Mouse (Mus musculus) small intestine, adult 2 months (tissue): ENCODE data around the gene Thoc5. TPM values are rescaled to one million over a fixed set of nuclear protein-coding genes. Genes with fewer than 3 reads are reported as not detected.

Experiments
- H3K27ac ChIP-seq: fragments of 200-500 bp; 2 replicates; pipeline ENCODE4 v1.5.1; 2012; ENCODE audit warnings: low read depth, low read length, control low read depth, inconsistent platforms; ENCODE audit not compliant: insufficient read depth
- H3K27me3 ChIP-seq: fragments of 200-500 bp; 2 replicates; pipeline ENCODE4 v1.6.1; 2012; ENCODE audit warnings: mild to moderate bottlenecking, moderate library complexity, low read length, inconsistent platforms; ENCODE audit not compliant: control insufficient read depth, insufficient read depth
- H3K36me3 ChIP-seq: fragments of 200-500 bp; 2 replicates; pipeline ENCODE4 v1.6.1; 2012; ENCODE audit warnings: mild to moderate bottlenecking, low read length, control low read depth, inconsistent platforms; ENCODE audit not compliant: control insufficient read depth, insufficient read depth
- H3K4me1 ChIP-seq: fragments of 200-500 bp; 2 replicates; pipeline ENCODE4 v1.6.1; 2012; ENCODE audit warnings: low read length, inconsistent platforms, mixed read lengths; ENCODE audit not compliant: control insufficient read depth, insufficient read depth, insufficient read length
- H3K4me3 ChIP-seq: fragments of 200-500 bp; 2 replicates; pipeline ENCODE4 v1.5.1; 2012; ENCODE audit warnings: low read depth, mild to moderate bottlenecking, control low read depth, inconsistent platforms, low read length, moderate library complexity
- CTCF ChIP-seq: fragments of 200-500 bp; IDR thresholded peaks from 2 replicates; pipeline ENCODE4 v1.5.1; 2012; ENCODE audit warnings: low read depth, mild to moderate bottlenecking, control low read depth, inconsistent platforms, low read length, moderate library complexity, mixed read lengths; ENCODE audit not compliant: insufficient replicate concordance, insufficient read length; ENCODE audit errors: extremely low read depth
- POLR2A ChIP-seq: fragments of 200-500 bp; IDR thresholded peaks from 2 replicates; pipeline ENCODE4 v1.6.1; 2012; ENCODE audit warnings: low read depth, mild to moderate bottlenecking, control low read depth, inconsistent platforms, low read length, moderate library complexity
- WGBS: fragments of 180-500 bp; shearing (Covaris S2); methylation state at CpG from one replicate; pipeline ENCODE4 v1.1.7; 2018; 5-methylcytosine and 5-hydroxymethylcytosine counted together
- polyA plus RNA-seq: library from polyadenylated mRNA; depleted of rRNA; stranded (reverse); fragments of >200 nt; gene quantifications from 2 replicates; pipeline ENCODE4 v1.2.3, GENCODE M21; 2012

The Thoc5 gene
- polyA plus RNA-seq, 1 experiment: 14.1 TPM

- TF ChIP-seq POLR2A (no peak), CTCF (no peak; the same call in 1 of the 2 replicates)
- H3K27me3 ChIP-seq: peaks cover 33% of the 10 kb centered on the region
Measured at GRCm38 (mm10) chr11:4946530-4946929, 51.4 kb downstream of the Thoc5 start.

GRCm38 (mm10) chr11:4946947-4947812 lies 52.1 kb downstream of the Thoc5 start:
- peak overlapping the region; percentile 59 for H3K4me3 ChIP-seq
- peaks cover 33% of the 10 kb centered on the region for H3K27me3 ChIP-seq

More at GRCm38 (mm10) chr11:4946530-4946929, 51.4 kb downstream of the Thoc5 start:
- Histone ChIP-seq H3K36me3 (no peaks in the 10 kb centered on the region), H3K4me3 (peak overlapping the region; percentile 59; the same call in 1 of the 2 replicates), H3K27ac (no peak overlapping the region), H3K4me1 (peaks cover 9% of the 10 kb centered on the region; the same call in 1 of the 2 replicates)
- WGBS: 44% methylated on average over 13 of the region's 13 CpGs

GRCm38 (mm10) chr11:4947813-4948174 lies 52.7 kb downstream of the Thoc5 start, which contains the start of gene Nefh:
TSS of gene Nefh (minus strand) at chr11:4948064.
- 1% methylated on average over 40 of the region's 41 CpGs for WGBS
- peaks cover 35% of the 10 kb centered on the region for H3K27me3 ChIP-seq

More at GRCm38 (mm10) chr11:4946947-4947812, 52.1 kb downstream of the Thoc5 start:
- WGBS: under 1% methylated on average over 120 of the region's 120 CpGs
- H3K27ac ChIP-seq: no peak overlapping the region
- TF ChIP-seq CTCF (no peak), POLR2A (no peak)
- no peaks in the 10 kb centered on the region for H3K36me3 ChIP-seq
- H3K4me1 ChIP-seq: peaks cover 9% of the 10 kb centered on the region; the same call in 1 of the 2 replicates

GRCm38 (mm10) chr11:4948792-4949191 lies 53.7 kb downstream of the Thoc5 start:
- TF ChIP-seq POLR2A (no peak), CTCF (no peak)
- no peak overlapping the region for H3K4me3 ChIP-seq
- 35% methylated on average over 8 of the region's 8 CpGs for WGBS
- H3K27ac ChIP-seq: no peak overlapping the region
- H3K36me3 ChIP-seq: no peaks in the 10 kb centered on the region
- H3K27me3 ChIP-seq: peaks cover 45% of the 10 kb centered on the region
- H3K4me1 ChIP-seq: peaks cover 9% of the 10 kb centered on the region; the same call in 1 of the 2 replicates

More at GRCm38 (mm10) chr11:4947813-4948174, 52.7 kb downstream of the Thoc5 start, which contains the start of gene Nefh:
- Histone ChIP-seq H3K4me3 (peak within 1 kb of the TSS; percentile 59), H3K36me3 (no peaks in the 10 kb centered on the region), H3K27ac (no peak within 1 kb of the TSS), H3K4me1 (peaks cover 9% of the 10 kb centered on the region; the same call in 1 of the 2 replicates)
- TF ChIP-seq CTCF: no peak
- no peak for TF ChIP-seq POLR2A

- 9% methylated on average over 23 of the region's 23 CpGs for WGBS
- H3K27me3 ChIP-seq: peaks cover 45% of the 10 kb centered on the region
Measured at GRCm38 (mm10) chr11:4949256-4950044, 54.3 kb downstream of the Thoc5 start.

GRCm38 (mm10) chr11:4953401-4953800 lies 58.3 kb downstream of the Thoc5 start:
- H3K27ac ChIP-seq: no peak overlapping the region
- no peaks in the 10 kb centered on the region for H3K4me1 ChIP-seq
- TF ChIP-seq POLR2A: no peak
- TF ChIP-seq CTCF: no peak
- no peaks in the 10 kb centered on the region for H3K36me3 ChIP-seq
- peaks cover 25% of the 10 kb centered on the region for H3K27me3 ChIP-seq
- H3K4me3 ChIP-seq: no peak overlapping the region
- WGBS: 12% methylated on average over 6 of the region's 6 CpGs

More at GRCm38 (mm10) chr11:4949256-4950044, 54.3 kb downstream of the Thoc5 start:
- Histone ChIP-seq H3K4me3 (no peak overlapping the region), H3K36me3 (no peaks in the 10 kb centered on the region), H3K4me1 (peaks cover 9% of the 10 kb centered on the region; the same call in 1 of the 2 replicates), H3K27ac (no peak overlapping the region)
- no peak for TF ChIP-seq CTCF
- TF ChIP-seq POLR2A: no peak

GRCm38 (mm10) chr11:4953918-4954317 lies 58.8 kb downstream of the Thoc5 start:
- H3K27me3 ChIP-seq: peaks cover 19% of the 10 kb centered on the region
- H3K4me3 ChIP-seq: no peak overlapping the region
- TF ChIP-seq CTCF: no peak
- no peak; the same call in 1 of the 2 replicates for TF ChIP-seq POLR2A
- WGBS: 3% methylated on average over 8 of the region's 8 CpGs
- no peaks in the 10 kb centered on the region for H3K36me3 ChIP-seq
- no peak overlapping the region for H3K27ac ChIP-seq
- no peaks in the 10 kb centered on the region for H3K4me1 ChIP-seq
